Comparison of ENCODE assay signal across 8 mouse cellular contexts in genomic region chr10:63025016-63025415, GRCm38 (mm10). TPM values are rescaled to one million over a fixed set of nuclear protein-coding genes. Genes with fewer than 3 reads are reported as not detected.
DNase-seq lines count a peak whose midpoint lies in the region; ATAC-seq and TF ChIP-seq lines count a peak whose summit lies in the region.

No protein-coding gene starts in this region.

- no peak for DNase-seq in adrenal gland, adult 8-10 months
- no peak for DNase-seq in layer of hippocampus, adult 8-10 months (ENCODE audit: low spot score in 2 of 2)
- DNase-seq in right cerebral cortex, adult 18-20 months, result no peak

- peaks cover 51% of the 10 kb centered on the region for H3K4me1 ChIP-seq in erythroblast, embryonic 14.5 days (ENCODE audit: control insufficient read depth)
- peaks cover 42% of the 10 kb centered on the region for H3K4me1 ChIP-seq in forebrain, embryonic 16.5 days (replicated peaks; ENCODE audit: control insufficient read depth, insufficient read depth, low read length)
- peaks cover 20% of the 10 kb centered on the region for H3K4me1 ChIP-seq in lung, embryonic 16.5 days (replicated peaks; ENCODE audit: control insufficient read depth, insufficient read depth, low read length)

- 14% methylated on average over 2 of the region's 2 CpGs for WGBS in forebrain, embryonic 16.5 days
- 15% methylated on average over 2 of the region's 2 CpGs for WGBS in lung, embryonic 16.5 days

- H3K4me2 ChIP-seq in forebrain, embryonic 16.5 days (ENCODE audit: low read length), result peak overlapping the region; percentile 81
- peak overlapping the region; percentile 64 for H3K4me2 ChIP-seq in lung, embryonic 16.5 days (ENCODE audit: low read depth, low read length)

- peak overlapping the region; percentile 88 for H3K9ac ChIP-seq in forebrain, embryonic 16.5 days (replicated peaks; ENCODE audit: low read depth, low read length)
- H3K9ac ChIP-seq in lung, embryonic 16.5 days (ENCODE audit: low read length), result peak overlapping the region; percentile 84; the same call in 1 of the 2 replicates

- H3K9me3 ChIP-seq in erythroblast, embryonic 14.5 days (ENCODE audit: control insufficient read depth, low read length), result no peaks in the 10 kb centered on the region
- H3K9me3 ChIP-seq in forebrain, embryonic 16.5 days (ENCODE audit: control insufficient read depth, low read length), result no peaks in the 10 kb centered on the region
- H3K9me3 ChIP-seq in lung, embryonic 16.5 days (ENCODE audit: control insufficient read depth, low read length), result no peaks in the 10 kb centered on the region

- TF ChIP-seq CTCF in C2C12 (IDR thresholded peaks at IDR 0.05; ENCODE audit: control insufficient read depth, insufficient read depth, insufficient read length), result no peak

- no peak for ATAC-seq in erythroblast, adult 5-6 weeks (replicated peaks; ENCODE audit: low FRiP score, poor library complexity, severe bottlenecking)
- no peak for ATAC-seq in forebrain, embryonic 16.5 days
- ATAC-seq in lung, embryonic 16.5 days (ENCODE audit: low read depth), result no peak

- peaks cover 10% of the 10 kb centered on the region for H3K36me3 ChIP-seq in erythroblast, embryonic 14.5 days (ENCODE audit: control insufficient read depth)
- no peaks in the 10 kb centered on the region for H3K36me3 ChIP-seq in C2C12 (ENCODE audit: control insufficient read depth, insufficient read depth)
- H3K36me3 ChIP-seq in forebrain, embryonic 16.5 days (ENCODE audit: control insufficient read depth, insufficient read depth), result no peaks in the 10 kb centered on the region
- H3K36me3 ChIP-seq in lung, embryonic 16.5 days (ENCODE audit: control insufficient read depth, insufficient read depth, low read length), result no peaks in the 10 kb centered on the region

- H3K4me3 ChIP-seq in erythroblast, embryonic 14.5 days (replicated peaks), result peak overlapping the region; percentile 73
- H3K4me3 ChIP-seq in C2C12 (ENCODE audit: insufficient read depth, poor library complexity, severe bottlenecking), result peak overlapping the region; percentile 72
- peak overlapping the region; percentile 89 for H3K4me3 ChIP-seq in forebrain, embryonic 16.5 days (replicated peaks; ENCODE audit: low read length)
- peak overlapping the region; percentile 94 for H3K4me3 ChIP-seq in lung, embryonic 16.5 days (ENCODE audit: low read length)

- H3K27me3 ChIP-seq in erythroblast, embryonic 14.5 days (ENCODE audit: control insufficient read depth), result no peaks in the 10 kb centered on the region
- H3K27me3 ChIP-seq in C2C12 (ENCODE audit: control insufficient read depth, insufficient read depth, insufficient read length), result no peaks in the 10 kb centered on the region
- no peaks in the 10 kb centered on the region for H3K27me3 ChIP-seq in forebrain, embryonic 16.5 days (replicated peaks; ENCODE audit: control insufficient read depth, insufficient read depth, low read length)
- no peaks in the 10 kb centered on the region for H3K27me3 ChIP-seq in lung, embryonic 16.5 days (ENCODE audit: control insufficient read depth, insufficient read depth, low read depth, low read length)

- peaks cover 36% of the 10 kb centered on the region for H3K79me2 ChIP-seq in C2C12 (ENCODE audit: control insufficient read depth, insufficient read depth)

- no peak overlapping the region for H3ac ChIP-seq in C2C12 (ENCODE audit: control insufficient read depth, insufficient read length, low read depth)

- peak overlapping the region; percentile 100 for H3K27ac ChIP-seq in forebrain, embryonic 16.5 days (ENCODE audit: low read length)
- peak overlapping the region; percentile 99 for H3K27ac ChIP-seq in lung, embryonic 16.5 days (ENCODE audit: low read length)

- H3K79me3 ChIP-seq in C2C12 (ENCODE audit: low read depth), result peaks cover 30% of the 10 kb centered on the region

TF ChIP-seq in C2C12, 6 proteins besides CTCF, POLR2A, EP300 and RAD21:
- TF ChIP-seq MAX (IDR thresholded peaks at IDR 0.05) (no peak), CEBPB (IDR thresholded peaks at IDR 0.05; ENCODE audit: low read depth) (no peak), MYOG (IDR thresholded peaks at IDR 0.05; ENCODE audit: control insufficient read depth, extremely low read depth, insufficient read length) (no peak), MYOD1 (IDR thresholded peaks at IDR 0.05; ENCODE audit: control insufficient read depth, insufficient read length, low read depth) (no peak), USF1 (IDR thresholded peaks at IDR 0.05; ENCODE audit: low read depth) (no peak), FOSL1 (IDR thresholded peaks at IDR 0.05; ENCODE audit: insufficient read depth, low read length, poor library complexity, severe bottlenecking) (no peak)

RNA-seq across cellular contexts. Expression of gene Pbld2, which starts 0.9 kb away (rescaled TPM):
- polyA plus RNA-seq in erythroblast, embryonic 14.5 days (2012), result not detected in 2 replicates
- total RNA-seq in erythroblast, adult 5-6 weeks (2015; ENCODE audit: low replicate concordance), result not detected in 2 replicates
- not detected in 2 replicates for total RNA-seq in erythroblast, adult 5-6 weeks (2017; ENCODE audit: low replicate concordance)
- polyA plus RNA-seq in C2C12 (2012; fragmentation: generic; extraction: Trizol), result 0.11 TPM
- polyA plus RNA-seq in forebrain, embryonic 16.5 days (2015; fragmentation: Nextera tagmentation; extraction: Ambion mirVana), result 1.3 and 1.7 TPM in 2 replicates
- 2.8 and 3.7 TPM in 2 replicates for polyA plus RNA-seq in lung, embryonic 16.5 days (2015; fragmentation: Nextera tagmentation; extraction: Ambion mirVana)
- total RNA-seq in adrenal gland, adult 8-10 months (2022), result 1 to 10 TPM; 4.4 to 6.3 (median 5.1) TPM
- total RNA-seq in layer of hippocampus, adult 8-10 months (2022), result 1 to 10 TPM; 2.3 to 3.3 (median 2.9) TPM

RNA-seq across cellular contexts. Expression of gene Hnrnph3, which starts 1.0 kb away (rescaled TPM):
- 2.2 and 2.4 TPM in 2 replicates for polyA plus RNA-seq in erythroblast, embryonic 14.5 days (2012)
- total RNA-seq in erythroblast, adult 5-6 weeks (2015; ENCODE audit: low replicate concordance), result 6.1 and 13.6 TPM in 2 replicates
- 7.6 and 27.6 TPM in 2 replicates for total RNA-seq in erythroblast, adult 5-6 weeks (2017; ENCODE audit: low replicate concordance)
- polyA plus RNA-seq in C2C12 (2012; fragmentation: generic; extraction: Trizol), result 15.9 TPM
- 196 and 205 TPM in 2 replicates for polyA plus RNA-seq in forebrain, embryonic 16.5 days (2015; fragmentation: Nextera tagmentation; extraction: Ambion mirVana)
- polyA plus RNA-seq in lung, embryonic 16.5 days (2015; fragmentation: Nextera tagmentation; extraction: Ambion mirVana), result 103 and 108 TPM in 2 replicates
- total RNA-seq in adrenal gland, adult 8-10 months (2022), result 10 to 100 TPM; 33.2 to 80.1 (median 50.9) TPM
- 10 to 100 TPM; 49.0 to 58.9 (median 57.1) TPM for total RNA-seq in layer of hippocampus, adult 8-10 months (2022)

RNA-seq across cellular contexts. Expression of gene Pbld1, which starts 34.9 kb away (rescaled TPM):
- not detected in 2 replicates for polyA plus RNA-seq in erythroblast, embryonic 14.5 days (2012)
- total RNA-seq in erythroblast, adult 5-6 weeks (2015; ENCODE audit: low replicate concordance), result not detected in 2 replicates
- total RNA-seq in erythroblast, adult 5-6 weeks (2017; ENCODE audit: low replicate concordance), result not detected in 2 replicates
- polyA plus RNA-seq in C2C12 (2012; fragmentation: generic; extraction: Trizol), result 1.4 TPM
- polyA plus RNA-seq in forebrain, embryonic 16.5 days (2015; fragmentation: Nextera tagmentation; extraction: Ambion mirVana), result 0.62 and 0.99 TPM in 2 replicates
- 1.1 TPM in 2 replicates for polyA plus RNA-seq in lung, embryonic 16.5 days (2015; fragmentation: Nextera tagmentation; extraction: Ambion mirVana)
- 1 to 10 TPM in 3 of 4 experiments, under 1 TPM in 1; 0.78 to 3.3 (median 1.6) TPM for total RNA-seq in adrenal gland, adult 8-10 months (2022)
- total RNA-seq in layer of hippocampus, adult 8-10 months (2022), result under 1 TPM; 0.20 to 0.68 (median 0.49) TPM

RNA-seq across cellular contexts. Expression of gene Rufy2, which starts 45.0 kb away (rescaled TPM):
- polyA plus RNA-seq in erythroblast, embryonic 14.5 days (2012), result not detected in 2 replicates
- total RNA-seq in erythroblast, adult 5-6 weeks (2015; ENCODE audit: low replicate concordance), result 1.3 and 10.0 TPM in 2 replicates
- 1.7 and 3.9 TPM in 2 replicates for total RNA-seq in erythroblast, adult 5-6 weeks (2017; ENCODE audit: low replicate concordance)
- 2.4 TPM for polyA plus RNA-seq in C2C12 (2012; fragmentation: generic; extraction: Trizol)
- polyA plus RNA-seq in forebrain, embryonic 16.5 days (2015; fragmentation: Nextera tagmentation; extraction: Ambion mirVana), result 60.5 and 73.0 TPM in 2 replicates
- polyA plus RNA-seq in lung, embryonic 16.5 days (2015; fragmentation: Nextera tagmentation; extraction: Ambion mirVana), result 16.5 and 18.3 TPM in 2 replicates
- total RNA-seq in adrenal gland, adult 8-10 months (2022), result 10 to 100 TPM; 17.3 to 39.9 (median 27.8) TPM
- 10 to 100 TPM; 63.4 to 90.3 (median 86.9) TPM for total RNA-seq in layer of hippocampus, adult 8-10 months (2022)
